Comparison of ENCODE assay signal across 21 mouse cellular contexts in genomic region chr8:118436751-118437150, GRCm38 (mm10).
A peak's percentile ranks its signal among the peaks of the same experiment; 100 is the strongest.
DNase-seq lines count a peak whose midpoint lies in the region; ATAC-seq and TF ChIP-seq lines count a peak whose summit lies in the region.
"Had no signal": no experiment of that assay in that cellular context is flagged by ENCODE, and none has a peak within 500 bp of the region (broad histone marks: within the 10 kb centered on the region; RNA-seq: fewer than 3 reads in every experiment).

No protein-coding gene starts in this region.

- peaks cover 21% of the 10 kb centered on the region for H3K4me1 ChIP-seq in forebrain, embryonic 15.5 days
- H3K4me1 ChIP-seq in forebrain, embryonic 11.5 days (replicated peaks; ENCODE audit: control insufficient read depth, insufficient read depth, low read length) = no peaks in the 10 kb centered on the region
- peaks cover 12% of the 10 kb centered on the region for H3K4me1 ChIP-seq in heart, adult 2 months (ENCODE audit: control insufficient read depth, insufficient read depth, low read length)
- H3K4me1 ChIP-seq: embryonic facial prominence, embryonic 12.5 days; hindbrain, embryonic 12.5 days; kidney, embryonic 15.5 days had no signal

- no peak overlapping the region for H3K4me3 ChIP-seq in forebrain, embryonic 15.5 days
- H3K4me3 ChIP-seq in forebrain, embryonic 11.5 days (ENCODE audit: low read depth, low read length) = no peak overlapping the region
- H3K4me3 ChIP-seq in heart, adult 2 months = no peak overlapping the region
- H3K4me3 ChIP-seq: embryonic facial prominence, embryonic 12.5 days; heart, embryonic 12.5 days; hindbrain, embryonic 12.5 days; kidney, embryonic 15.5 days had no signal

- intact Hi-C loops in heart, adult 2 months (cut with DNase I) = loop anchor here (5.0 kb wide), 1 partner anchor 59 kb away; no protein-coding TSS in a partner anchor

- H3K27ac ChIP-seq in forebrain, embryonic 15.5 days (replicated peaks) = peak overlapping the region; percentile 77
- H3K27ac ChIP-seq in forebrain, embryonic 11.5 days (ENCODE audit: low read depth, low read length) = no peak overlapping the region
- H3K27ac ChIP-seq in heart, adult 2 months = peak overlapping the region; percentile 8; the same call in 1 of the 2 replicates
- H3K27ac ChIP-seq: embryonic facial prominence, embryonic 12.5 days; hindbrain, embryonic 12.5 days; kidney, embryonic 15.5 days had no signal

- H3K79me2 ChIP-seq in heart, adult 2 months (replicated peaks; ENCODE audit: control insufficient read depth, insufficient read depth, low read length) = no peaks in the 10 kb centered on the region

- no peak for DNase-seq in forebrain, embryonic 11.5 days (ENCODE audit: low spot score)
- peak in 1 of 2 experiments; percentile 13 for DNase-seq in heart, adult 2 months
- no peak for DNase-seq in heart, postnatal 4 days
- peak; percentile 57 for DNase-seq in 3T3-L1 (ENCODE audit: low read depth, low spot score)
- DNase-seq in brain, adult 2 months (ENCODE audit: low read depth, low spot score) = peak; percentile 26
- no peak for DNase-seq in spleen, postnatal 14 days (ENCODE audit: low spot score in 2 of 2)
- DNase-seq in urinary bladder, adult 18-20 months (ENCODE audit: low spot score in 2 of 2) = no peak
- DNase-seq: adrenal gland, adult 8-10 months; adrenal gland, postnatal 36 days; cerebellum, adult 11-12 months; cerebellum, adult 9-10 months; gastrocnemius, postnatal 25 days; kidney, adult 2 months had no signal

- WGBS in forebrain, embryonic 15.5 days = 61% methylated on average over 5 of the region's 5 CpGs
- WGBS in forebrain, embryonic 11.5 days = 89% methylated on average over 5 of the region's 5 CpGs
- 63% methylated on average over 5 of the region's 5 CpGs for WGBS in heart, adult 2 months

- no peak overlapping the region for H3K9ac ChIP-seq in forebrain, embryonic 15.5 days (replicated peaks)
- H3K9ac ChIP-seq in forebrain, embryonic 11.5 days (ENCODE audit: low read length) = no peak overlapping the region
- no peak overlapping the region for H3K9ac ChIP-seq in heart, adult 2 months (ENCODE audit: low read depth, low read length)
- H3K9ac ChIP-seq: embryonic facial prominence, embryonic 12.5 days; heart, embryonic 12.5 days; hindbrain, embryonic 12.5 days; kidney, embryonic 15.5 days had no signal

- H3K36me3 ChIP-seq in forebrain, embryonic 15.5 days = no peaks in the 10 kb centered on the region
- no peaks in the 10 kb centered on the region for H3K36me3 ChIP-seq in forebrain, embryonic 11.5 days (ENCODE audit: control insufficient read depth, insufficient read depth, low read length)
- H3K36me3 ChIP-seq in heart, adult 2 months (ENCODE audit: control insufficient read depth, insufficient read depth, low read length) = peaks cover 2% of the 10 kb centered on the region; the same call in 1 of the 2 replicates
- H3K36me3 ChIP-seq: embryonic facial prominence, embryonic 12.5 days; G1E; heart, embryonic 12.5 days; hindbrain, embryonic 12.5 days; kidney, embryonic 15.5 days had no signal

- no peak for TF ChIP-seq POLR2A in heart, adult 2 months (IDR thresholded peaks at IDR 0.05; ENCODE audit: insufficient read depth, low read depth, low read length)

- TF ChIP-seq EP300 in heart, adult 2 months (IDR thresholded peaks at IDR 0.05; ENCODE audit: insufficient read depth, low read depth, low read length) = no peak

- no peaks in the 10 kb centered on the region for H3K27me3 ChIP-seq in forebrain, embryonic 15.5 days
- no peaks in the 10 kb centered on the region for H3K27me3 ChIP-seq in forebrain, embryonic 11.5 days (ENCODE audit: control insufficient read depth, insufficient read depth, low read length)
- H3K27me3 ChIP-seq in heart, adult 2 months (ENCODE audit: control insufficient read depth, insufficient read depth, low read length) = no peaks in the 10 kb centered on the region
- H3K27me3 ChIP-seq: embryonic facial prominence, embryonic 12.5 days; heart, embryonic 12.5 days; hindbrain, embryonic 12.5 days; kidney, embryonic 15.5 days had no signal

- ATAC-seq in forebrain, embryonic 15.5 days (replicated peaks) = no peak
- no peak for ATAC-seq in forebrain, embryonic 11.5 days (replicated peaks; ENCODE audit: low FRiP score)
- ATAC-seq: CD4-positive, CD25-positive, alpha-beta regulatory T cell, adult 4 months; intestine, embryonic 16.5 days had no signal

- no peak for TF ChIP-seq CTCF in heart, adult 2 months (IDR thresholded peaks at IDR 0.05)

- H3K4me2 ChIP-seq in forebrain, embryonic 15.5 days (replicated peaks) = peak overlapping the region; percentile 28
- H3K4me2 ChIP-seq in forebrain, embryonic 11.5 days (ENCODE audit: low read depth, low read length, severe bottlenecking) = no peak overlapping the region
- H3K4me2 ChIP-seq: embryonic facial prominence, embryonic 12.5 days; heart, embryonic 12.5 days; hindbrain, embryonic 12.5 days; kidney, embryonic 15.5 days had no signal

- no peaks in the 10 kb centered on the region for H3K9me3 ChIP-seq in forebrain, embryonic 15.5 days
- H3K9me3 ChIP-seq in forebrain, embryonic 11.5 days (ENCODE audit: control insufficient read depth, low read length) = no peaks in the 10 kb centered on the region
- H3K9me3 ChIP-seq: embryonic facial prominence, embryonic 12.5 days; heart, embryonic 12.5 days; hindbrain, embryonic 12.5 days; kidney, embryonic 15.5 days had no signal

Comparison
In these comparisons a context has a peak if more than half of its experiments do, and no peak if none do; other contexts are left out.
1. DNase-seq: peak in 3T3-L1 (single experiment) and brain, adult 2 months (single experiment); none in forebrain, embryonic 11.5 days (single experiment), heart, postnatal 4 days (single experiment), spleen, postnatal 14 days (0 of 2) and urinary bladder, adult 18-20 months (0 of 2).